Mouse (Mus musculus): ENCODE data around the gene Acta1.
A peak's percentile ranks its signal among the peaks of the same experiment; 100 is the strongest.

The Acta1 gene

DNA sequence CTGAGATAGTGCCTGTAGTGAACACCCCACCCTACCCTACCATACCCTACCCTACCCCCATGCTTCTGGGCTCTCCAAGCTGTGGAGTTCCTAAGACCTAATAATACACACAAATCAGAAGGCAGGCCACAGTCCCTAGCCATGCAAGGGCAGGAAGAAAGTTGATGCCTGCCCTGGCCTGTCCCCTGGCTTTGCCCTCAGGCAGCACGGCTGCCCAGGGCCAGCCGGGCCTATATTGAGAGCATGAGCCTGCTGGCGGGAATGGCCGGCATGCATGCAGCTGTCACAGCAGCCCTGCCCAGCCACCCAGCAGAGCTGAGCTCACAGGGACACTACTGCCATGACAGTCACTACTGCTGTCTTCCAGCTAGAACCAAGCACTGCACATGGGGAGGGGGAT, 11.5 kb downstream of the Acta1 start:
- no peak for DNase-seq (ENCODE audit: low read depth)

DNA sequence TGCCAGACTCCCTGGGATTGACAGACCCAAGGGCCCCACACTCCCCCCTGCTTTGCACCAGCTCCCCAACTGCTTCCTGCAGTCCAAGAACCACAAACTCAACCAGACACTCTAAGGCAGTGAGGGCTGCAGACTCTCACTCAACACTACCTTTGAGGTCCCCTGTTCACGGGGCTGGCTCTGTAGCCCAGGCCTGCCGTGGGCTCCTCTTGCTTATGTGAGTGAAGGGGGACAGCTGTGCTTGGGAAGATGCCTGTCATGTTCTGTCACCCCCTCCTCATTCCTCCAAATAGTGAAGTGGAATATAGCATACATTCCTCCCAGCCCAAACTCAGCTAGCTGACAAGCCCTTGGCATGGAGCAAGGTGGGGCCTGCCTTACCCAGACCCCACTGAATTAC, 12.1 kb downstream of the Acta1 start:
- DNase-seq (ENCODE audit: low read depth): no peak

DNA sequence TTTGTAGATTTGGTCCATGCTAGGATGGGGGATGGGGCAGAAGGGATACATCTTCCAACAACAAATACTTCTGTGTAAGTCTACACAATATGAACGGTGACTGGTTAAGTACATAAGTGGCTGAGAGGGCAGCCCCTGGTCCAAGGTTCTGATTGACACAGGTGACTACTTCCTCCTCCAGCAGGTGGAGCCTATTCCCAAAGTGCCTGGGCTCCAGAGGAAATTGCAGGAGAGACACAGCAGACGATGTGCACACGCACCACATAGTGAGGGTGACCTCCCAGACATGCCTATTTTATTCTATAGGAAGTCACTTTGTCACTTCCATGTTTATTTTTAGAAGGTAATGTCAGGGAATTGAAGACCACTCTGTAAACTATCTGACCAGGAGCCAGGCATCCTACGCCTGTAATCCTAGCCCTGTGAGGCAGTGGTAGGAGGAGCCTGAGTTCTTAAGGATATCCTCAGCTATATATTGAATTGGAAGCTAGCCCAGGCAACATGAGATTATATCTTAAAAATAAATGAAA, 13.7 kb downstream of the Acta1 start:
- DNase-seq (ENCODE audit: low read depth): no peak

DNA sequence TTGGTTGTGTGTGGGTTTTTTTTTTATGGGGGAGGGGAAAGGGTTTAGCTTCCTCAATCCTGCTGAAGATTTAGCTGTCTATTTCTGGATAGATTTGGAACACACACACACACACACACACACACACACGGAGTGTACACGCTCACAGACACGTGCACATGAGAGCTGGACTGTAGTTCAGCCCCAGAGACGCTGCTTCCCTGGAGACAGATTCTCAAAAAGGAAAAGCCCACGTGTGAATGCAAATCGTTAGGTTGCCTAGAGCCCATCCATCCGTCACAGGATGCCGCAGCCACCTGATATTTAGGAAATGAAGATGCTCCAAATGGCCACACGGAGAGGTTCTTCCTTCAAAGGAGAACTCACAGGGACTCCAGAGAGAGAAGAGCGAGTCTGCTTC, 14.3 kb downstream of the Acta1 start:
- DNase-seq (ENCODE audit: low read depth): no peak

DNA sequence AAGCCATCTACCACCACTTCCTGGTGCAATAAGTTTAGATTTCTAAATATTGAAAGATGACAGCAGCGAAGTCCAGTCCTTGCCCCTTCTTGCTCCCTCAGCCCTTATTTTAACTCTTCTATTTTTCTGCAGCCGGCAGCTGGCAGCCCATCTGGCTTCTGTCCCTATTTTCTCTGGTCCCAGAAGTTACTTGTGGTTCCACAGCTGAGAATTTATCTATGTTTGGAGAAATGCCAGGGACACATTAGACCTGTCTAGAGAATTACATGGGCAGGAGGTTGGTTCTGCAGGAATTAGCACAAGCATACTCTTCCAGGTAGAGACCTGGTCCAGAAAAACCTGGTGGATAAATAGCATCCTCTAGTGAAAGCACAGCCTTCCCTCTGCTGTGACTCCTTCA, 16.7 kb downstream of the Acta1 start:
- DNase-seq (ENCODE audit: low read depth): no peak

DNA sequence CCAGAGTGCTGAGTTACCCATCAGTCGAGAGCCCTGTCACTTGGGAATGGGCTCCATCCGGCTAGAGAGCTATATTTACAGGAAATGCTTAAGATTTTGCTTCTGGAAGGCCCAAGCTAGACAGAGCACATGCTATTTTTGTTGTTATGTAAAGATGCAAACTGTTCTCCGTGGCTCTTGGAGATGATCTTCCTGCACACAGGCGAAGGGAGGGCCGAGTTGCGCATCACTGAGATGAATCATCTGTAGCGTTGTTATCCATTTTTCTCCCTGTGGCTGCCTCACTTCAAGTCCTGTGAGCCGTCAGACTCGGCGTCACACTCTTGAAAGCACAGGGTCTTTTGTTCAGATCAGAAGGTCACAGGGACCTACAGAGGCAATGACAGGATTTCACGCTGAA, 20.2 kb downstream of the Acta1 start:
- no peak for DNase-seq (ENCODE audit: low read depth)

DNA sequence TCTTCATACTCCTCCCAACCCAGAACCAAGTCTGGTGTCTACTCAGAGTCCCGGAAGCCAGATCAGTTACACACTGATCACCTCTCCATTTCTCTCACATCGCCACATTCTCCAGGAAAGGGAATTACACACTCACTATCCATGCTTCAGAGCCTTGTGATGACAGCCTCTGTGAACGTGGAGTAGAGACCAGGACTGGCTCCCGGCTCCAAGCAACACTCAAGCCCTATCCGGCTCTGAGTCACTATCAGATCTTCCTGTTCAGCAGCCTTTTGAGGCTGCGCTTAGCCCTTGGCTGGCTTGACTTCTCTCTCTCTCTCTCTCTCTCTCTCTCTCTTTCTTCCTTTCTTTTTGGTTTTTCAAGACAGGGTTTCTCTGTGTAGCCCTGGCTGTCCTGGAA, 21.2 kb downstream of the Acta1 start:
- no peak for DNase-seq (ENCODE audit: low read depth)

DNA sequence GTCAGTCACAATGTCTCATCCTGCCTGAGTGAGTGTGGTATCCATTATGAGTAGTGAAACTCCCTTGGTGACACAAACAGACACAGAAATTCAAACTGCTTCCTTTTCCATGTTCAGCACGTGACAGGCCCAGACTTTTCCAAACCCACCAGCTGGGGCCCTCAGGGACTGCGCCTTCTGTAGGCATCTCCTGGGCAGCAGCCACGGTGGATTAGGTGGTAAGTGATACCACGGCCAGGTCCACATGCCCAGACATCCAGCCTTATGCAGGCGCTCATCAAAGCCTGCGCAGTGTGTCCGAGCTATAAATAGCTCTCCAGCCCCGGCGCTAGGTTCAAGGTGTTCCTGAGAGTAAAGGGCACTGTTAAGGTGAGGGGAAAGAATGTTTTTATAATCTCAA, 22.5 kb downstream of the Acta1 start:
- no peak for DNase-seq (ENCODE audit: low read depth)

DNA sequence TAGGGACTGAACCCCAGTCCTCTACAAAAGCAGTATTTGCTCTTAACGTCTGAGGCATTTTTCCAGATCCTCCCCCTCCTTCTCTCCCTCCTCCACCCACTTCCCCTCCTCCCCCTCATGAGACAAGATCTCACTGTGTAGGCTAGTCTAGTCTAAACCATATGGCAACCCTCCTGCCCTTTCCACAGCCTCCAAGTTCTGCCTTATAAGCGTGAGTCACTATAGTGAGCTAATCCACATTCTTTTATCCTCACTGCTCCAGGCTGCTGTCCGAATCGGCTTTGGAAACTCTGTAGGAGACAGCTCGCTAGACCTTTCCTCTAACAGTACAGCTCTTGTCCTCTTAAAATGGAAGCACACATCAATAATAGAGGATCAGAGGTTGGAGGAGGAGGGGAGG, 27.6 kb downstream of the Acta1 start:
- DNase-seq (ENCODE audit: low read depth): peak; percentile 58

DNA sequence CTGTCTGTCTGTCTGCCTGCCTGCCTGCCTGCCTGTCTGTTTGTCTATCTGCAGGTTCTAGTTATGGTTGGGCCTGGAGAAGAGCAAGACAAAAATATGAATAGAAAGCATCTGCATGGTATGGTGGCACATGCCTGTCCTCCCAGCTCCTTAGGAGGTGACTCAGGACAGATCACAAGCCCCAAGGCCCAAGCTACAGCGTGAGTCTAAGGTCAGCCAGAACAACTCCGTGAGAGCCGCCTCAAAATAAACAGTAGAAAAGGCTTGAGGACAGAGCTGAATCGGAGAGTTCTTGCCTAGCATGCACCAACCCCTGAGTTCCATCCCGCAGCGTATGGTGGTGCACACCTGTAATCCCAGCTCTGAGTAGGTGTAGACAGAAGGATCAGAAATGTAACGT, 28.8 kb downstream of the Acta1 start:
- no peak for DNase-seq (ENCODE audit: low read depth)

DNA sequence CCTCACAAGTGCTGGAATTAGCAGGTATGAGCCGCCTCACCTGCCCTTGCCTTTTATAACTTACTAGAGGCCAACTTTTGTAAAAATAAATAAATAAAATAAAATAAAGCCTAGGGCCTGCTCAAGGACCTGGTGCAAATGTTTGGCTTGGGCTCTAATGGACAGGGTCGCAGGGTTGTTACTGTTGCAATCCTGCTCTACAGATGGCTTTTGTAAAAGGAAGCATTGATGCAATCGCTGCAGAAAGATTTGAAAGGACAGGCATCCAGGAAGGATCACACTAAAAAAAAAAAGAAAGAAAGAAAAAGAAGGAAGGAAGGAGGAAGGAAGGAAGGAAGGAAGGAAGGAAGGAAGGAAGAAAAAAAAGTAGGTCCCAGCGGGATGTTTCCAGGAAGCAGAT, 34.2 kb downstream of the Acta1 start:
- DNase-seq (ENCODE audit: low read depth): no peak

DNA sequence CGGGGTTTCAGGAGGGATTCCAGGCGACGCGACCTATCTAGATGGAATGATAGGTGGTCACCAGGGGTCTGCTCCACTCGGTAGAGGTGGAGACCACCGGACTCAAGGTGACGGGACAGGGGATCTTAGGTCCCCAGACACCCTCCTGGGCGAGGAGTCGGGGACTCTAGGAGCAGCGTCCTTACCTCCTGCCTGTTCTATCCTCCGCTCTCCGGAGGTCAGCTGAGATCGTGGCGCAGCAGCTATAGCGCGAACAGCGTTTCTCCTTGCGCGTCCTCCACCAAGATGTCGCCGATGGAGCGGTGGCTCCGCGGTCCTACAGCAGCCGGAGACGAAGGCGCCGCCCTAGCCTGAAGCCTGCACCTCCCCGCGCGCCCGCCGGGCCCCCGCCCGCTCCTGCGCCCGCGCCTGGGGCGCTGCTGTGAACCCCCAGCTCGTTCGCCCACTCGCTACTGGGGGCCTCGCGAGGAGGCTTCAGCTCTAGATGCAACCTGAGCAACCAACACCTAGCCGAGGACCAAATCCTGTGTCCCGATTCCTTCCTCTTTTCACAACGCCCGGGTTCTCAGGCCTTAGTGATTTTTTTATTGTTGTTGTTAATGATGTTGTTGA, 34.8 kb downstream of the Acta1 start, which contains the start of gene Ccsap:
Gene Ccsap (minus strand): TSS at position 562 of the 612 bp plus-strand sequence.
- DNase-seq (ENCODE audit: low read depth): no peak

DNA sequence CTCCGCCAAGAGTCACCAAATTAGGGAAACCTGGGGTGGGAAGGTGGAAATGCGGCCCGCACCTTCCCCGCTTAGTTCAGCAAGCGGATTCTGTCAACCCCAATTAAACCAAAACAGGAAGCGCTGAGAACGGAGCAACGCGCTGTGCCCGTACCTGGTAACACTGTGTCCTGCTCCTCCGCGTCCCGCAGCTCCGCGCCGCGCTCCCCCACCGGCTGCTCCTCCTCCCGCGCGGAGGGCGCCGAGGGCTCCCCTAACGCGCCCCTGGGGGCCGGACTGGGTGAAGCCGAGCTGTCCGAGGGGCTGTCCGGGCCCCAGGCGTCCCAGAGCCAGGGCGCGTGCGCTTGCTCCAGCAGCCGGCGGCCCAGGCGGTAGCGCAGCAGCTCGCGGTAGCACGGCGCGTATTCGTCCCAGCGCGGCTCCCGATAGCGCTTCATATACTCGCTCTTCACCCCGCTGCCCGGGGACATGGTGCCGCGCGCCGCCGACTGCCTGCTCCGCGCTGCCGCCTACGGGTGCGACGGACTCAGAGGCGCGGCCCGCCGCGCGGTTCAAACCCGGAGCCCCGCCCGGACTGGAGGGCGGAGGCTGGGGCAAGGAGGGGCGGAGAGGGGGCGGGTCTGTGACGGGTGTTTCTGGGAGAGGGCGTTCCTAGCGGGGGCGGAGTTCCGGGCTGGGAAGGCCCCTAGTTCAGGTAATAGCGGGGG, 35.5 kb downstream of the Acta1 start:
- peak; percentile 66 for DNase-seq (ENCODE audit: low read depth)

DNA sequence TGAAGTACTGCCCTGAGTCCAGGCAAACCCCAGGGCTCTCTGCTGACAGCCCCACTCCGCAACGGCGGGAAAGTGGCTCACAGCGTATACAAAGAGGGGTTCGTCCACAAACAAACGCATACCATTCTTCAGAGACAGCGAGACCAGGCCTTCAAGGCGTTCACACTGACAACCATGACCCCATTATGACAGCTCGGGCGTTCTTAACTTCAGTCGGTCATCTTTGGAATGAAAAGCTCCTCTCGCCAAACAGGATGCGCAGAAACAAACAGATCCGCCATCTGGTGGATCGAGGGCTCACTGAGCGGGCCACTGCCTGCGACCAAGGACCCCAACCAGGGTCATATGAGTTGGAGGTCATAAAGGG, 36.0 kb downstream of the Acta1 start:
- no peak for DNase-seq (ENCODE audit: low read depth)

DNA sequence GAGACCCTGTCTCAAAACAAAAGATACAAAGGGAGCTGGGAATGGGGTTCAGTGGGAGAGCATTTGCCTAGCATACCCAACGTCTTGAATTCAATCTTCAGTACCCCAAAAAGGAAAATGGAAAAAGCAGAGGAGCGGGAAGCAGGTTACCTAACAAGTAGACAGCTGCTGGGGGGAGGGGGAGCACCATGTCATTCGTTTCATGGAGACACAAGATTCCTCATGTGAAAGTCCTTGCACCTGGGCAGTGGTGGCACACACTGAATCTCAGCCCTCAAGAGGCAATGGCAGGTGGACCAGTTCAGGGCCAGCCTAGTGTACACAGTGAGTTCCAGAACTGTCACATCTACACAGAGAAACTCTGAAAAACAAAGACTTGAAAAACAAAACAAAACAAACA, 37.2 kb downstream of the Acta1 start:
- DNase-seq (ENCODE audit: low read depth): no peak

DNA sequence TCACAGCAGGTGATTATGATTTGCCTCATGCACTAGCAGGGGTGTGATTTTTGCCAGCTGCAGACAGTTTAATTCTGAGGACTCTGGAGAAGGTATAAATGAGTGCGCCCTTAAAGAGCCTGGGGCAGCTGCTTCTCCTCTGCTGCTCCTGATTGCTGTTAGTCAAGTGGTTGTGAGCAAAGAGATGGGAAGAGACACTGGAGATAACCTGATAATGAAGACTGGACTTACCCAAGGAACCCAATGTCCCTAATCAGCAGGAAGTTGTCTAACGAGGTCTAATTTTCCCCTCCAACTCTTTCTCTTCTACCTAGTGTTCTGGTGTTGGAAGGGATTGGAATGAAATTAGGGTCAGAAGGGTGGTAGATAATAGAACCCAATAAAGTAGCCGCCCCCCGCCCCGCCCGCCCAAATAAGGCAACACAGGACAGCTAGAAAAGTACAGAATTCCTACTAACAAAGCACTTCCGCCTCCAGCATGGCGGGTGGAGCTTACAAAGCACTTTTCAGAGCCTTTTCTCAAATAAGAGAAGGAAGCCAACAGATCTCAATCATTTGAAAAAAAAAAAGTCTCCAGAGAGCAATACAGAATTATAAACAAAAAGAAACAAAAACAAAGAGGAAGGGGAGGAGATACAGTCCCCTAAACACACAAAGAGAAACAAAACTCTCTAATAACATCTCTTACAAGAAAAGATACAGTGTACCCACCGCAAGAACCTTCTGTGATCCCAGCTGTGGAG, 39.6 kb downstream of the Acta1 start:
- DNase-seq (ENCODE audit: low read depth): no peak

DNA sequence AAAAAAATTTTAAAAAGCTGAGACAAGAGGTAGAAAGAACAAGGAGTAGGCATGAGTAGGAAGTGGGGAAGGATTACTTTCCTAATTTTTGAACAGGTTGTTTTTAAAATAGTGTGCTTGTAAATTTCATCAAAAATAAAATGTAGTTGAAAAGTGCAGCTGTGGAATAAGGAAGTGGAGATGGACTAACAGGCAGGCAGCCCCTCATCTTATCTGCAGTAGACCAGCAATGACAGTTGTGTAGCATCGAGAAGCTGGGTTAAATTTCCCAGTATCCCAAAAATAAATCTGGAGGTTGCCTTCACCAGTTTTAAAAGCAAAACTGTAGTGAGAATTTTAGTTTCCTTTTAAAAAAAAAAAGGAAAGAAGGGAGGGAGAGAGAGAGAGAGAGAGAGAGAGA, 40.3 kb downstream of the Acta1 start:
- no peak for DNase-seq (ENCODE audit: low read depth)

DNA sequence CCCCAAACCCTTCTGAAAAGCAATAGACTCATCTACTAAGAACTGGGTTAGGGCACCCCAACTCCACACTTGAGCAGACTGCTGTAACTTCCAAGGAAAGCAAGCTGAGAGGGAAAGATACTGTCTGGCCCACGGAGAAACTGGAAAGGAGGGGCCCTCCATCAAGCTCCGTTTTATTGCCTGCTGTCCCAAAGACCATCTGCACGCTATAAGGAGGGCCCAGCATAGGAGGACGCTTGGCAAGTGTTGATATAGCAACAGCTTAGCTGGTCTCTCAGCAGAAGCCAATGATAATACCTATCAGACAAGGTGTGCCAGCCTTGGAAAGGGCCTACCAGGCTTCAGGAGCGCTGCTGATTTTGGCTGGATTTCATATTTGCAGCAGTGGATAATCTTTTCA, 43.0 kb downstream of the Acta1 start:
- DNase-seq (ENCODE audit: low read depth): no peak

DNA sequence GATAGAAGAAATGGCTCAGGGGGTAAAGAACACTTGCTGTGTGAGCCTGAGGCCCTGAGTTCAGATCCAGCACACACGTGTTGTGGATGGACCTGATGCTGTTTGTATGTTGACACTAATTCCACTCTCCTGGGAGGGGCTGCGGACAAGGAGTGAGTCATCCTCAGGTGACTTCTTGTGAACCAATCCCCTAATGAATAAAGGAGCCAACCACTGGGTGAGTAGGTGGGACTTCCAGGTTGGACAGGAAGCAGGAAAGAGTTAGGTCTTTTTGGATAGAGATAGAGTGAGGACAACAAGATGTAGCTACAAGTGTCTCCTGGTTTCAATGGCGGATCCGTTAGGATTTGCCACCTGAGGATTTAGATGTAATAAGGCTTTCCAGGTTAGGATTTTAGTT, 45.2 kb downstream of the Acta1 start:
- DNase-seq (ENCODE audit: low read depth): no peak

DNA sequence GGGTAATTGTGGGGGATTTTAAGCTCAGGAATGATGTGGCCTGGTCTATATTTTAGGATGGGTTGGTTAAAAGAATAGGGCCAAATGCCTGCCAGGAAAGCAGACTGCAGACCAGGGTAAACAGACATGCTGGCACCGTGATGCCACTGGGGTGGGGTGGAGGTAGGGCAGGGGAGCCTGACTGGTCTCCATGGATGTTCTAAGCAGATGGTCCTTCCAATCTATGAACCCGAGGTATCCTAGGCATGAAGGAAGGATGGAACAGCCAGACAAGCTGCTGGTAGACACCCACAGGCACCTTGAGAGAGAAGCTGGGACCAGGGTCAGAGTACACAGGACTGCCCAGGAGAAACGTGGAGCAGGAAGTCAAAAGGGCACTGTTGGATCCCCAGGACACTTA, 47.0 kb downstream of the Acta1 start:
- DNase-seq (ENCODE audit: low read depth): no peak

DNA sequence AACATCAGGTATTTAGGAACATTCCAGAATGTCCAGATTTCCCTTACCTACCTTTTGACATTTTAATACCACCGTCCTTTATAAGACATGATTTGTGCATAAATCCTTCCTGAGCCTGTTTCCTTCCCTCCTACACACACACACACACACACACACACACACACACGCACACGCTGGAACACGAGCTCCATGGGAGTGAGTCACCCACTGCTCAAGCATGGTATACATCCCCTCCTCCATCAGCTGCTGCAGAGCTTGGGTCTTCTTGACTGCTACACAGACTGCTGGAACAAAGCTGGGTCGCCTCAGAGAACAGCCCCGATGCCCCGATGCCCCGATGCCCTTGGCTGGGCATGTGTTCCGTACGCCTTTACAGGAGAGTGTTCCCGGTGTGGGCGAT, 48.0 kb downstream of the Acta1 start:
- no peak for DNase-seq (ENCODE audit: low read depth)

DNA sequence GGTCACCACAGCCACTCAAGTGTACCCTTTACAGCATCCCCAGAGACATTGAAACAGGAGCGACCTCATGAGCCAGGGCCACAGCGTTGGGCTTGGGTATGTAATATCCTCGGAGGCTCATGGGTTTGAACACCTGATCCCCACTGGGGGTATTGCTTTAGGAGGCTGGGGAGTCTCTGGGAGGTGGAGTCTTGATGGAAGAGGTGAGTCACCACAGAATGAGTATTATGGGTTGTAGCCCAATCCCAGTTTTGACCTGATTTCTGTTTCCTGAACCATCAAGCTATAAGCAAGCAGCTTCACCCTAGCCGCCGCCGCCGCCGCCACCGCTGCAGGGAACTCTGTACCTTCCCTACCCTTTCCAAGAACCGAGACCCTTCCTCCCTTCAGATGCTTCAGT, 48.6 kb downstream of the Acta1 start:
- no peak for DNase-seq (ENCODE audit: low read depth)

DNA sequence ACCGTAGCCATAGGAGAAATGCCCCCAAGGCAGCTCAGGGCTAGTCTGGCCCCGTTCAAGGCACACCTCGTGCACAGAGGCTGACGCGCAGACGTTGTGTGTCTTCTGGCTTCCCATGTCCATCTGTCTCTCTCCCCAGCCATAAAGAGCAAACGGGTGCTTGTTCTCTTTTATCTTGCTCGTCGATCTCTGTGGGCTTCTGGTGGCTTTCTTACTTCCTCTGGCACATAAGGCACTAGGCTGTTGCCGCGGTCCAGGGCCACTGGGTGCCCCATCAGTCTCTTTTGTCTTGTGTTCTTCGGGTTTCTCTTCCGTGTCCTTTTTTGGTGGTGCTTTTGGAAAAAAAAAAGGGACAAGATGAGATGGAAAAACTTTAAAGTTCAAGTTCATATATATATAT, 49.4 kb downstream of the Acta1 start:
- no peak for DNase-seq (ENCODE audit: low read depth)
